Mouse (Mus musculus) gastrocnemius, postnatal 25 days (tissue): ENCODE measurements at regions not wholly inside any gene's neighbourhood (a gene's known extent, or its start where the extent isn't known, plus 50 kb on each side); places are given as distances from the start of the nearest gene placed in this dataset.
"Not testable (repeated sequence)": the region's sequence is repeated elsewhere in the genome, so short reads cannot be mapped to it uniquely, and the experiment has no call there.

ENCODE experiments used
- DNase-seq: peaks from one replicate; pipeline ENCODE4 v3.0.0; 2022

DNA sequence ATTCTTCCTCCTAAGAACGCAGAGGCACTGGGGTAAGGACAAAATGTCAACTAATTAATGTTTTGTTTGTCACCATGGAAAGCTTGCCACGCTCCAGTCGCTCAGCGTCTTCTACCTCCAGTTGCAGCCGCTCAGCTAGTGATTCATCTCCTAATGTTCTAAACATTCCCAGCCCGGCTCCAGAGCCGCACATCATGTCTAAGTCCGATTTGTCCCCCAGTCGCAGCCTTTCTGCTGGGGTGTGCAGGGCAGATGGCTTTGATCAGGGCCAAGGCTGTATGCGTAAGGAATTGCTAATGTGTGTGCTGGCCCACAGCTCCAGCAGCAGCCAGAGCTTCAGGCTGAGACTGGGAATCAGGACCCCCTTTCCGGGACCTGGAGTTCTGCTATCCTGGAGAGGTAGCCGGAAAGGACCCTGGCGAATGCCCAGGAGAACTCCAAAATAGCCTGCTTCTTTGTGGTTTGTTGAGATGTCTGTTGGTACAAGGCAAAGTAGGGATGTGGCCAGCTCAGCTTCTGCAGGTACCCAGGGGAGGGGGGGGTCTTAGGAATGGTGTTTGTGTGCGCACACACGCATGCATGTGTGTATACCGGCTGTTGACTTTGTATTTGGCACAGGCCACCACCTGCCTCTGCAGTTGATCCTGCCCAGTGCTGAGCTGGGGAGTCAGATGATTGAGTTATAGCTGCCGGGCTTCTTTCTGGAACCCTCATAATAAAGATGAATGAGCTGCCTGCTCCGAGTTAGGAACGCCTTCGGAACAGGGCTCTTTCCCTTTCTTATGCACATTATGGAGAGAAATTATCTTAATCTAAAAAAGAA, 143.0 kb upstream of the Kcng1 start:
- no peak for DNase-seq

DNA sequence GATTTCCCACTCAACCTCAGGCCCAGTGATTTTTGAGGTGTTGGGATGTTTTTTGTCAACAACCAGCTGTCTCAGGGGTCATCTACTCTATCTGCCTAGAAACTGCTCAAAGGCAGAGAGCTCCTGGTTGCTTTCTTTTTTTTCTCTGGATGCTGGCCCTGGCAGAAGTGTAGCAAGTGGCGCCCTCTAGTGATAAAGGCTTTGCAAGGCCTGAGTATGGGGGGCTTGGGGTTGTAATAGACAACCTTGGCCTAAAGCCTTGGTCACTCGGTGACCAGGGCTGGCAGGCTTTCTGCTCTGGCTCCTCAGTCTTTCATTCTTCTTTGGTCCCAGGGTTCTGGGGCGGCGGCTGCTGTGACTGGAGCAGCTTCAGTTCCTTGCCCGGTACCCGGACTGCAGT, 142.0 kb upstream of the Kcng1 start:
- no peak for DNase-seq

DNA sequence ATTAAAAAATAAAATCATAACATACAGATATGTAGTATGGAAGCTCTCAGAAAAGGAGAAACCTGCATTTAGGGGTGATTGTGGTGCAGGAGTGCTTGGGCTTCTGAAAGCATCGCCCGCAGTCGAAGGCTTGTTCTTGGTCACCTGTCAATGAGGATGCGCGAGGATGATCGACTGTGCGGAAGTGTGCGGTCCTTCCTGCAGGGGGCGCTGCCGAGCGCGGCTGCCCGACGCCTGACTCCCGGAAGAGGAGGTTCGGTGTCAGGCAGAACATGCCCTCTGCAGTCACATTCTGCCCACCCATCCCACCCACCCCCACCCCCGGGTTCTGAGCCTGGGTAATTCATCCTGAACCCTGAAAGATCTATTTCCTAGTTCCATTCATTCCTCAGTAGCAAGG, 133.6 kb upstream of the Kcng1 start:
- no peak for DNase-seq

DNA sequence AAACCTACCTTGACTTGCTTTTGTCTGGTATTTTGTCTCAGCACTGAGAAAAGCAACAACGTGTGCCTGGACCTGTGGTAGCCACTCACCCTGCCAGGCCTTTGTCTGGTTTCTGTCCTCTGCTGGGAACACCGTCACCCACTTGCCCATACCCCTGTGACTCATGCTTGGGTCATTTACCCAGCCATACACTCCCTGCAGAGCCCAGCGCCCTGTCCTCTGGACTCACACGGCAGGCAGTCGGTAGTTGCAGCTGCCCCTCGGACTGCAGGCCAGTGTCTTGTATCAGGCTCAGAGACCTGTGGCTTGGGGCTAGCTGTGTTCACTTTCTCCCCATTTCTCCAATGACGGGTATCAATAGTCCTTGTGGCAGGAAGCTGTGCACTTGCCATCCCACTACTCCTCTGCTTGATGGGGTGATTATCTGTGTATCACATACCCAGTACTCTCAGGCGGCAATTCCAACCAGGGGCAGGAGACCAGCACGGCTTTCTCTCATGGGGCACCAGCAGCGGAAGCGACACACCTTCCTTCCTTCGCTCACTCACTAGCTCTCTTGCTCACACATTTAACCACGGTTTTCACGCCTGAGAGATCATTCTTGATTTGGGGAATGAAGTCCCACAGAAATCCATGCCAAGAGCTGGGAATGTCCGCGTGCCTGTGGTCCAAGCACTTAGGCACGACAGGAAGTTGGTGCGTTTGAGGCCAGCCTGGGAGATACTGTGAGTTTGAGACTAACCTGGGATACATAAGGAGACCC, 132.8 kb upstream of the Kcng1 start:
- no peak for DNase-seq

DNA sequence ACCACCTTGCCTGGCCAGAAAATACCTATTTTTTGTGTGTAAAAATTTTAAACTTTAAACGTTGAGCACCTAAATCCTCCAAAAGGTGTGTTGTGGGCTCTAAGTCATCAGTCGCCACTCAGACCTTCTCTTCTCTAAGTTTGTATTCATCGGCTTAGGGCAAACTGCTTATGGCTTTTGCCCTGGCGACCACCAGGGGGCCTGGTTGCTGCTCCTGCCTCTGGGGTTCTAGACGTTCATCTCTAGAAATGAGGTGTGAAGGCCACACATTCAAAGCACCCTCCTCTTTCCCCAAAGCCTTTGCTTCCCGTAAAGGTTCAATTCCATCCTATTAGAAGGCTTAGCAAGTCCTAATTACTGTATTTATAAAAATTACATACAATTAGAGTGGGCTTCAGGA, 131.3 kb upstream of the Kcng1 start:
- DNase-seq, result no peak

DNA sequence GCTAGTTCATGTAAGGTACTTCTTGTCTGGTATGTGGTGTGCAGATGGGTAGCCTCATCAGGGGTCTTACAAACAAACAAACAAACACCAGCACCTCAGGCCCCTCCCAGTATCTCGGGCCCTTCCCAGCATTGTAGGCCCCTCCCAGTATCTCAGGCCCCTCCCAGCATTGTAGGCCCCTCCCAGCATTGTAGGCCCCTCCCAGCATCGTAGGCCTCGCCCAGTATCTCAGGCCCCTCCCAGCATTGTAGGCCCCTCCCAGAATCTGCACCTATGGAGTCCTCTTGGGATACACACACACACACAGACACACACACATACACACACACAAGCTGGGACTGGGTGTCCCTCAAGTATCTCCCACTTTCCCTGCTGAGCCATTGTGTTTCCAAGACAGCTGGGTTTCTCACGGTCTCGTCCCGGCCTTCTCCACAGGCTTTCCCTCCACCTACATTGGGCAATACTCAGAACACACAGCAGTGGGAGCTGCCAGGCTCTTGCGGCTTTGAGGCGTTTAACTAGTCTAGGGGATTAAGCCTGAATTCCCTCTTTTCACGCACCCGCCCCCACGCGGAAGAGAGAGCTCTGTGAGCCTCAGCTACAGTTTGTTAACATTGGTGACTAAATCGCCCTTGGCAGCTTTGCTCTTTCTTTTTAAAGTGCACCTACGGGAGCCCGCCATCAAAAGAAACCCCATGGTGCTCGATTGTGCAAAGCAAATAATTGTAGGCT, 121.4 kb upstream of the Kcng1 start:
- DNase-seq, result no peak

DNA sequence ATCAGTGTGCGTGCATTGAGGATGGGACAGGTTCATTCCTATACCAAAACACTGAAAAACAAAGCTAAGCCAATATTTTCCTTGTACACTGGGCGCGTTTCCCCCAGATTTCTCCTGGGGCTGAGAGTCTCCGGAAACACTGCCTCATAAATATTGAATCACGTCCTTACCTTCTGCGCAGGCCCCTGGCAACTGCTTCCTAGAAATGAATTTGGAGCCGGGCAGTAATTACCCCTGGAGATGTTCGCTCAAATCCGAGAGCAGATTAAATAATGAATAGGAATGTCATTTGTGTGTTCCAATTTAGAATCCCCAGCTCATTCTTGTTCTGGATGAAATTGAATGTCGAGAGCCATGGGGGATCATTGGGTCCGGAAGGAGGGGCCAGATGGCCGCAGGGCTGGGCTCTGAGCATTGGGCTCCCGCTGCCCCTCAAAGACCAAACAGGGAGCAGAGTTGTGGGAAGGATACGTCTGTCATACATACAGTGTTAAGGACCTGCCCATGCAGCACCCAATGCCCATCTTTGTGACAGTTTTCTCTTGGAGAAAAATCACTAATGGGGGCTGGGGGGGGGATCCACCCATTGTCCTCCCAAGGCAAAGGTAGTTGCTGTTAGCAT, 117.7 kb upstream of the Kcng1 start:
- DNase-seq, result no peak

DNA sequence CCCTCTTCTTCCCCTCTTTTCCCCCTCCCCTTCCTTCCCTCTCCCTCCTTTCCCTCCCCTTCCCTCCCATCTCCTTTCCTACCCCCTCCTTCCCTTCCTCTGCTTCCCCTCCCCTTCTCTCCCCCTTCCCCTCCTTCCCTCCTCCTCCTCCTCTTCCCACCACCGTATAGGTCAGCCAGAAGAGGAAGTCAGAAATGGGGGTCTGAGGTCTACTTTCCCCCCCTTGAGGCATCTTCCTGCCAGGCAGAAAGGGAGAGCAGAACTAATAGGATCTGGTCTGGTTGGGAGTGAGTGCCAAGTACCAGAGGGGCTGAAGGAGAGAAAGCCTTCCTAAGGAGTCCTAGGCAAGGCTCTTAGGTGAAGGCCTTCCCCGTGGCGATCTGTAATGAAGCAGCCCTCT, 114.8 kb upstream of the Kcng1 start:
- no peak for DNase-seq

DNA sequence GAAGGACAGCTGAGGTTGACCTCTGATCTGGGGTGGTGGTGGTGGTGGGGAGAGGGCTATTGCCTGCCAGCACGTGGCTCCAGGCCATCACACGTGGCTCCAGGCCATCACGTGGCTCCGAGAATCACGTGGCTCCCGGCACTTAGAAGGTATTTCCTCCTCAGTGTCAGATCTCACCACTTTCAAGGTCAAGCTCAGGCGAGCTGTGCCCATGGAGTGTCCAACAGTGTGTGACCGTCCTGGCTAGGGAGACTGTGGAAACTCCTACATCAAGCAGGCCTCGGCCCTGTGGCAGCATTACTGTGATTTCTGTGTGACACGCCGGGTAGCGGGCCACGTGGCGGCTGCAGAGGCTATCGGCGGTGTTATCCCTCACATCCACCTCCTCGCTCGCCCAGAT, 111.8 kb upstream of the Kcng1 start:
- no peak for DNase-seq

DNA sequence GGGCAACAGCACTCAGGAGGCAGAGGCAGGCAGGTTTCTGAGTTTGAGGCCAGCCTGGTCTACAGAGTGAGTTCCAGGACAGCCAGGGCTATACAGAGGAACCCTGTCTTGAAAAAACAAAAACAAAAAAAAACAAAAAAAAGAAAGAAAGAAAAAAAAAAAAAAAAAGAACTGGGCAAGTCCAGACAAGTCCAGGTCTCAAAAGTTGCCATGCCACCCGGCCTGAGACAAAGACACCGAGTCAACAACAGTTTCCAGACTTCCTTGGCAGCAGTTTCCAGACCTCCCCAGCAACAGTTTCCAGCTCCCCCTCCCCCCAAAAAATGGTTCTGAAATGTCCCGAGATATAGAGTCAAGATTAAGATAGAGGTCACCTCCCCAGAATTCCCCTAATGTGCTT, 110.6 kb upstream of the Kcng1 start:
- not testable (repeated sequence) for DNase-seq

DNA sequence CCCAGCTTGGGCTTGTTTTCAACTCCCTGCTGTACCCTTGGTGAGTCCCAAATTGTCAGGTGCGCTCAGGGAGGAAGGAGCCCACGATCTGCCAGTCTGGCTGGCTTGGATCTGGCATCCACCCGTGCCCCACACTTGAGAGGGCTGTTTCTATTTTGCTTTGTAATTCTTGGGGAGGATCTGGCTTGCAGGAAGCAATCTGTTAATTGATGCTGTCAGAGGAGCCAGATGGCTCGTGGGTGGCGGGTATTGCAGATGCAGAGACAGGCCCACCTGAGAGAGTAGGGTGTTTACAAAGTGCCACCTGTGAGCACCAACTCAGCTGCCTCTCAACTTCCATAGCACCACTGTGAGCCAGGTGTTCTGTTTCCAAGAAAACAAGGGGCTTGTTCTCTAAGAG, 99.1 kb upstream of the Kcng1 start:
- no peak for DNase-seq

DNA sequence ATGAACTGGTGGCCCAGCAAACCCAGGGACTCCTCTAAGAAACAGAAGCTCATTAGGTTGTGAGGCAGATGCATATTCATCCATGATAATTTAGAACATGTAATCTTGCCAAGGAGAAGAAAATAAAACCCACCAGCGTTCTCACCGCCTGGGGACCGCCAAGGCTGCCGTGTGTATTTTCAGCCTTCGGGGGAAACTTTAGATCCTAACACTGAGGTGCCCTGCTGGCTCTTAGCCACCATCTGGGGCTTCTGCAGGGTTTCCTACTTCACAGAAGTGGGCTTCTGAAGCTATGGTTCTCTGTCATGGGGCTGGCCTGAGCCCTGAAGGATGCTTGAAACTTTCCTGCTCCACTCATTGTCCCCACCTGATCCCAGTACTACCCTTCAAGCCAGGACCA, 90.8 kb upstream of the Kcng1 start:
- DNase-seq, result no peak

DNA sequence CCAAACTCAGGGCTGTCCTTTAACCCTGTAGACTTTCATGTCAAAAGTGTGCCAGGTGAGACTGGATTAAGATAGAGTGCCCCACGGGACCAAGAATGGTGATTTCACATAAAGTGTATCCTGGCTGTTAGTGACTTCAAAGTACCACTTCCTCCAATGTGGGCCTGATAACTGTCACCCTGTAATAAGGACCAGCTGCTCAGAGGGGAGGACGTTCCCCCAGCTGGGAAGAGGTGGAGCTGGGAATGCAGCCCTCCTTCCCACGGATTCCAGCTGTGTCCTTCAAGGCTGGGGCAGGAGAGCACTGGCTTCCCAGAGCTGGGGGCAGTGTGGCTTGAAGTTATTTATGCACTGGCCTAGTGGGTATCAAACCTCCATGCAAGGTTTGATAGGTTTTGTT, 89.7 kb upstream of the Kcng1 start:
- no peak for DNase-seq

DNA sequence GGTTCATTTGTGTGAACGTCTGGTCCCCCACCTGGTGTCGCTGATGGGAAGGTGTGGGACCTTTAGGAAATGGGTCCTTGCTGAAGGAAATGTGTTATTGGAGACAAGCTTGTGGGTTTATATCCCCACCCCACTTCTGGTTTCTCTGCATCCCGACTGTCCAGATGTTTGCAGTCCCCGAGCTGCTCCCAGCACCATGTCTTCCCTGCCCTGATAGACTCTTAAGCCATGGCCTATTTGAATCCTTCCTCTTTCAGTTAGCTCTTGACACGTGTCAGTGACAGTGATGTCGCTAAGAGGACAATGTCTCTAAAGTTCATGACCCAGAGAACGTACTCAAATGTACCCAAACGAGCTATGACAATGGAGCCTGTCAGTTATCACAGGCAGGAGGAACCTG, 77.7 kb upstream of the Kcng1 start:
- DNase-seq, result no peak

DNA sequence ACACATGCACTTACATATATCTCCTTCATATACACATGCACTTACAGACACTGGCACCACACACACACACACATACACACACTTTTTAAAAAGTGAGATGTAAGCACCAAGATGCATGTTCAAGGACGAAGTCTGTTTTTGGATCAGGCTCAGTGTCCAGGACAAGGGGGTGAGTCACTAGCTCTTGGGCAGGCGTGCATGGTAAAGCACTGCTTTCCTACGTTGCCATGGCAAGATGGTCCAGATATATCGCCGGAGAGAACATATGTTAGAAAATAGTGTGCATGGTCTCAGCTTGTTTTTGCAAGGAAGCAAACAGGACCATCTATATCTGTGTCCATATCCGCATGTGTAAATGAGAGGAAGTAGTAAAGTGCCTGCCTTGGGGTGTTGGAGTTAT, 77.0 kb upstream of the Kcng1 start:
- DNase-seq, result no peak

DNA sequence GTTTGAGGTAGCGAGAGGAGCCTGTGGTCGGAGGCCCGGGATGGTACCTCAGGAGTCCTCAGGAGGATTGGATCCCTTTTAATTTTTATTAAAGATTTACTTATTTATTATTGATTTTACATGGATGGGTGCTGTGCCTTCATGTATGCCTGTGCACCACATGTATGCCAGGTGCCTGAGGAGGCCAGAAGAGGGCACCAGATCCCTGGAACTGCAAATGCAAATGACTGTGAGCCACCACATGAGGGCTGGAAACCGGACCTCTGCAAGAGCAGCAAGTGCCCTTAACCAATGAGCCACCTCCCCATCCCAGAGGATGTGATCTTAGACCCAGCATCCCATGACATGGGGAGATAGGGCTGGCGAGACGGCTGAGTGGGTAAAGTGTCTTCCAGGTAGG, 76.3 kb upstream of the Kcng1 start:
- no peak for DNase-seq

DNA sequence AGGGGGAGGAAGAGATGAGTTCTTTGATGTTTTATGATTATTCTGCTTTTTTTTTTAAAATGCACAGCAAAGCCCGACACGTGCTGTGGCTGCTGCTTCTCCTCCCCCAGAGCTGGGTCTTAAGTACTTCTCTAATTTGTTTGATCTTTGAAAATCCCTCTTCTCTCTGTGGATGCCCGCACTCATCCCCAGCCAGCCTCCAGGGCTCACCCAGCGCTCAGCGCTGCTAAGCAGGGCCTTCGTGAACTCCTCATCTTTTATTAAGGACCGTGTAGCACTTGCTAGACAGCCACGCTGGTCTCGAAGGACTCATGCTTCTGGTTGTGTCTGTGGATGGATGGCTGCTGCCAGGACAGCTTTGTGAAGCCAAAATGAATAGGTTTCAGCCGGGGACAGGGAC, 72.9 kb upstream of the Kcng1 start:
- DNase-seq, result no peak

DNA sequence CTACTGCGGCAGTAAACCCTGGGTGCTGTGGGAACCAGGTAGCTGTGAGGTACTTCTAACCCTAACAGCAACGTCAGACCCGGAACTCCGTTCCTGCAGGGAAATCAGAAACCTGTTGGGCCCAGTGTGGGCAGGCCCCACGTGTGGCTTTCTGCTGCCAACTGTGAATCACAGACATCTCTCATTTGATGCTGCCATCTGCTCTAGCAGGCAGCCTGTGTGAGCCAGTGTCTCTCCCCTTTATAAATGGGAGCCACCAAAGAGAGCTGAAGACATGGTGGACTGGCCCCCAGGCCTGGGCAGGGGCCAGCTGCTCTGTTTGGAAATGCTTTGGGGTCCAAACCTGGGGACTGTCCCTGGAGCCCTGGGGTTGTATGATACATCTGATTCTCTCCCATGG, 71.1 kb upstream of the Kcng1 start:
- no peak for DNase-seq

DNA sequence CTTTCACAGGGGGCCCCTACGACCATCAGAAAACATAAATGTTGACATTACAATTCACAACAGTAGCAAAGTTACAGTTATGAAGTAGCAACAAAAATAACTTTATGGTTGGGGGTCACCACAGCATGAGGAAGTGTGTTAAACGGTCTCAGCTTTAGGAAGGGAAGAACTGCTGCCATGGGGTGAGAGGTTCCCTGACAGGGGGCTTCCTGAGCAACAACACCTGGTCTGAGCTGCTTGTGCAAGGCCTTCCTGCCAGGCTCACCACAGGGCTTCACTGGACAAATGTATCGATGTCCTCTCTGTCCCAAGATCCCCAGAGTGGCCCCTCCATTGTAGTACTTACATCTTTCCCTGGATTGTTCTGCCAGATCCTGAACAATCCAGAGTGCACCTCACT, 70.7 kb upstream of the Kcng1 start:
- DNase-seq, result no peak

DNA sequence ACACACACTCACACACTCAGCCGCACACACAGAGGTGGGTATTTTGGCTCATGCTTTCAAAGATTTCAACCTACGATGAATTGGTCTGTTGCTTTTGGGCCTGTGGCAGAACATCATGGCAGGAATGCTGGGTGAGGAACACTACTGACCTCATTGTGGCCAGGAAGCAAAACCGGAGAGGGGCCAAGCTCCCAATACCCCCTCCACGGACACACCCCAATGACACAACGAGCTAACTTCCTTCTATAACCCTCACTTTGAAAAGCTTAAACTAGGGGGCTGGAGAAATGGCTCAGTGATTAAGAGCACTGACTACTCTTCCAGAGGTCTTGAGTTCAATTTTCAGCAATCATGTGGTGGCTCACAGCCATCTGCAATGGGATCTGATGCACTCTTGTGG, 63.8 kb upstream of the Kcng1 start:
- no peak for DNase-seq

DNA sequence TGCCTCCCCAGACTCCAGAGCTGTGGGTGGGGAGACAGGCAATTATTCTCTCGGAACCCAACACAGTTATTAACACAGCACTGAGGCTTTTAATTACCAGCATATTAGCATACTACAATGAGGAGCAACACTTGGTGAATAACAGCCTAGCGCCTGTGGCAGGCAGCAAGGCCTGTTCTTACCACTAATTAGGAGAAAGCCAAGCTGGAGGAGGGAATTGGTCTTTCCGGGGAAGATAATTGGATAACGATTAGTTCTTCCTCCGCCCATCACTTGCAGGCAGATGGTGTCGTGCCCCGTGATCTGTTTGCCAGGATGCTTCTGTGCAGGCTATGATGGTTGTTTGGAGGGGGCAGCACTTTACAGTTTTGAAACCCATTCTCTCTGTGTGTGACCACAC, 62.2 kb upstream of the Kcng1 start:
- no peak for DNase-seq

DNA sequence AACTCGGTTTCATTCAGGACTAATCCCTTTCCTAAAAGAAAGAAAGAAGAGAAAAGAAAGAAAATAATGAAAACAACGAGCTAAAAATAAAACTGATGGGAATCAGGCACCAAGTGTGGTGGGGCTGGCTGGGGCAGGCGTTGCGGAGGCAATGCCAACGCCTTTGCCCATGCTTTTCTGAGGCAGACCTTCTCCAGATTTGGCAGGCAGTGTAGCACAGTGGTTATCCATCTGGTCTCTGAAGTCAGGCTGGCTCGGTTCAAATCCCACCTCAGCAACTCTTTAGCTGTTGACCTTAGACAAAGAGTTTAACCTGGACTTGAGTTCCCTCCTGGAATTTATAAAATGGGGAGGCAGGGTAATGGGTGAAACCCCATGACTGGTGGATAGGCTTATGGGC, 57.3 kb upstream of the Kcng1 start:
- DNase-seq, result no peak

DNA sequence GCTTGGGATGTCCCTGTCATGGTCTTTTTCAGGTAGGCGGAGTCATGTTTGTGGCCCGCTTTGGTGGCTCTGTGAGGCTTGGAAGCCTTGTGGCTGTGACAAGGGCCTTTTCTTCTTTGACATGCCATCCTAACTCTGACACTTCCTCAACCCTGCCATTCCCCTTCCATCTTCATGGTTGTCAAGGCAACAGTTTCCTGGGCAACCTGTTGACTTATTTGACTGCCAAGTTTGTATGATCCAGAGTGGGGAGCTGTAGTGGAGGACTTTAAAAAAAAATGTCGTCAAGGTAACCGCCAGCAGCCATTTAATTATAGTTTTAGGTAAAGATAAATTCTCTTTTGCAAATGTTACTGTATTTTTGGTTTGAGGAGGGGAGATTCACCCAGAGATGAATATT, 56.8 kb upstream of the Kcng1 start:
- no peak for DNase-seq
